Mouse (Mus musculus) bone marrow, adult 2 months (tissue): ENCODE results near the gene Krtap27-1. TPM values are rescaled to one million over a fixed set of nuclear protein-coding genes. Genes with fewer than 3 reads are reported as not detected.

Experiments
- H3K27ac ChIP-seq: fragments of 200-500 bp; 2 replicates; pipeline ENCODE4 v1.5.1; 2012; ENCODE audit warnings: low read depth, mild to moderate bottlenecking, control low read depth, inconsistent platforms, low read length; ENCODE audit not compliant: control insufficient read depth, poor library complexity, insufficient read depth
- H3K4me1 ChIP-seq: fragments of 200-500 bp; 2 replicates; pipeline ENCODE4 v1.6.1; 2011; ENCODE audit warnings: low read length; ENCODE audit not compliant: control insufficient read depth, insufficient read depth
- H3K4me3 ChIP-seq: fragments of 200-500 bp; replicated peaks from 2 replicates; pipeline ENCODE3; 2011; ENCODE audit warnings: mild to moderate bottlenecking, low read depth, low read length, control low read depth; ENCODE audit not compliant: control insufficient read depth
- CTCF ChIP-seq: fragments of 200-500 bp; IDR thresholded peaks from 2 replicates; pipeline ENCODE4 v1.5.1; 2011; ENCODE audit warnings: low read length, control low read depth; ENCODE audit not compliant: control insufficient read depth, insufficient read depth
- POLR2A ChIP-seq: fragments of 200-500 bp; IDR thresholded peaks from 2 replicates; pipeline ENCODE4 v1.6.1; 2011; ENCODE audit warnings: low read depth, mild to moderate bottlenecking, control low read depth, low read length, borderline replicate concordance; ENCODE audit not compliant: control insufficient read depth
- WGBS: fragments of 180-500 bp; shearing (Covaris S2); methylation state at CpG from one replicate; pipeline ENCODE4 v1.1.7; 2018; 5-methylcytosine and 5-hydroxymethylcytosine counted together
- polyA plus RNA-seq: library from polyadenylated mRNA; stranded (reverse); fragments of >200 nt; gene quantifications from 2 replicates; pipeline ENCODE4 v1.2.4, GENCODE M21; 2011; ENCODE audit warnings: low replicate concordance; ENCODE audit not compliant: missing spikeins, insufficient read depth, insufficient read length

The Krtap27-1 gene
- polyA plus RNA-seq, 1 experiment = not detected

GRCm38 (mm10) chr16:88679099-88679498 lies 7.6 kb upstream of the Krtap27-1 start:
- Histone ChIP-seq H3K4me3 (no peak overlapping the region), H3K27ac (no peak overlapping the region), H3K4me1 (no peaks in the 10 kb centered on the region)
- 70% methylated on average over 6 of the region's 6 CpGs for WGBS
- TF ChIP-seq CTCF (no peak), POLR2A (no peak)

- H3K27ac ChIP-seq = no peak overlapping the region
- no peak for TF ChIP-seq POLR2A
- TF ChIP-seq CTCF = peak; percentile 17; the same call in 1 of the 2 replicates
- WGBS = 38% methylated on average over 1 of the region's 1 CpGs
These were observed 14.0 kb downstream of the Krtap27-1 start for GRCm38 (mm10) chr16:88657426-88657825.

GRCm38 (mm10) chr16:88651952-88652351 lies 19.5 kb downstream of the Krtap27-1 start:
- TF ChIP-seq POLR2A = no peak
- H3K4me1 ChIP-seq = no peaks in the 10 kb centered on the region
- H3K27ac ChIP-seq = no peak overlapping the region
- 49% methylated on average over 2 of the region's 2 CpGs for WGBS
- no peak overlapping the region for H3K4me3 ChIP-seq

More at GRCm38 (mm10) chr16:88657426-88657825, 14.0 kb downstream of the Krtap27-1 start:
- Histone ChIP-seq H3K4me3 (no peak overlapping the region), H3K4me1 (no peaks in the 10 kb centered on the region)

GRCm38 (mm10) chr16:88651082-88651481 lies 20.4 kb downstream of the Krtap27-1 start:
- no peak overlapping the region for H3K4me3 ChIP-seq
- TF ChIP-seq CTCF (no peak), POLR2A (no peak)
- no peak overlapping the region for H3K27ac ChIP-seq
- no peaks in the 10 kb centered on the region for H3K4me1 ChIP-seq
- 86% methylated on average over 1 of the region's 1 CpGs for WGBS

GRCm38 (mm10) chr16:88647358-88647846 lies 24.1 kb downstream of the Krtap27-1 start, which contains the start of gene Krtap26-1:
Krtap26-1 (minus strand) TSS chr16:88647796.
- Histone ChIP-seq H3K4me1 (no peaks in the 10 kb centered on the region), H3K4me3 (no peak within 1 kb of the TSS), H3K27ac (no peak within 1 kb of the TSS)
- TF ChIP-seq CTCF (no peak), POLR2A (no peak)
- WGBS = 79% methylated on average over 10 of the region's 10 CpGs

GRCm38 (mm10) chr16:88646366-88647111 lies 24.9 kb downstream of the Krtap27-1 start:
- H3K4me1 ChIP-seq = no peaks in the 10 kb centered on the region
- 78% methylated on average over 8 of the region's 8 CpGs for WGBS
- TF ChIP-seq POLR2A = no peak
- no peak for TF ChIP-seq CTCF

GRCm38 (mm10) chr16:88640053-88640452 lies 31.4 kb downstream of the Krtap27-1 start:
- 80% methylated on average over 3 of the region's 3 CpGs for WGBS
- no peaks in the 10 kb centered on the region for H3K4me1 ChIP-seq
- no peak overlapping the region for H3K27ac ChIP-seq
- H3K4me3 ChIP-seq = no peak overlapping the region
- no peak for TF ChIP-seq CTCF
- no peak for TF ChIP-seq POLR2A

More at GRCm38 (mm10) chr16:88646366-88647111, 24.9 kb downstream of the Krtap27-1 start:
- H3K27ac ChIP-seq = no peak overlapping the region
- no peak overlapping the region for H3K4me3 ChIP-seq

- no peaks in the 10 kb centered on the region for H3K4me1 ChIP-seq
- no peak overlapping the region for H3K4me3 ChIP-seq
- WGBS = 80% methylated on average over 4 of the region's 4 CpGs
- TF ChIP-seq CTCF (no peak), POLR2A (no peak)
- H3K27ac ChIP-seq = no peak overlapping the region
These were observed 36.3 kb downstream of the Krtap27-1 start for GRCm38 (mm10) chr16:88635142-88635541.

GRCm38 (mm10) chr16:88631474-88631873 lies 40.0 kb downstream of the Krtap27-1 start:
- TF ChIP-seq POLR2A (no peak), CTCF (no peak)
- 75% methylated on average over 4 of the region's 4 CpGs for WGBS
- Histone ChIP-seq H3K27ac (no peak overlapping the region), H3K4me1 (no peaks in the 10 kb centered on the region), H3K4me3 (no peak overlapping the region)
